Mouse (Mus musculus) macrophage (primary cell): ENCODE results near the gene Gm2381. TPM values are rescaled to one million over a fixed set of nuclear protein-coding genes. Genes with fewer than 3 reads are reported as not detected.
"Not testable (repeated sequence)": the region's sequence is repeated elsewhere in the genome, so short reads cannot be mapped to it uniquely, and the experiment has no call there.

ENCODE experiments used
- H3K27ac ChIP-seq: fragments of 350-480 bp; formaldehyde crosslinking; 2 replicates; pipeline ENCODE4 v1.9.0; 2021
- H3K36me3 ChIP-seq: fragments of 350-480 bp; formaldehyde crosslinking; 2 replicates; pipeline ENCODE4 v1.9.0; 2021; ENCODE audit errors: inconsistent target
- H3K4me3 ChIP-seq: fragments of 350-480 bp; formaldehyde crosslinking; 2 replicates; pipeline ENCODE4 v1.9.0; 2021; ENCODE audit errors: inconsistent target
- H3K79me2 ChIP-seq: fragments of 350-480 bp; formaldehyde crosslinking; 2 replicates; pipeline ENCODE4 v1.9.0; 2021; ENCODE audit errors: inconsistent target
- WGBS: methylation state at CpG from one replicate; pipeline ENCODE4 v1.1.7; 2026; ENCODE audit warnings: inconsistent platforms; ENCODE audit not compliant: missing documents; 5-methylcytosine and 5-hydroxymethylcytosine counted together
- polyA plus RNA-seq: library from polyadenylated mRNA; stranded (reverse); fragments of 250-400 nt; gene quantifications from 3 replicates; pipeline ENCODE4 v1.2.4, GENCODE M21; 2018; ENCODE audit warnings: inconsistent platforms
- total RNA-seq, 78 experiments: library from RNA; depleted of rRNA; stranded (reverse); fragments of 250-400 nt; gene quantifications; 1 replicate in 9 of 78; 2 replicates in 24 of 78; 3 replicates in 43 of 78; 4 replicates in 2 of 78; pipeline ENCODE4 v1.2.4; 2018; ENCODE audit warnings: inconsistent platforms in 56 of 78

The Gm2381 gene
- total RNA-seq (2018; cell fraction: chromatin; rRNA removed): not detected
- not detected for total RNA-seq (2018; cell fraction: cytosol; rRNA removed)
- total RNA-seq (2018; cell fraction: nucleus; rRNA removed): not detected
- not detected in 3 replicates for polyA plus RNA-seq

- H3K4me3 ChIP-seq, H3K27ac ChIP-seq, H3K79me2 ChIP-seq, H3K36me3 ChIP-seq: not testable (repeated sequence)
- WGBS: 79% methylated on average over 8 of the region's 8 CpGs
These were observed at the start of gene Gm2381 for GRCm38 (mm10) chr7:42866801-42867458. Gene Gm2381 (minus strand): TSS chr7:42867234.

DNA sequence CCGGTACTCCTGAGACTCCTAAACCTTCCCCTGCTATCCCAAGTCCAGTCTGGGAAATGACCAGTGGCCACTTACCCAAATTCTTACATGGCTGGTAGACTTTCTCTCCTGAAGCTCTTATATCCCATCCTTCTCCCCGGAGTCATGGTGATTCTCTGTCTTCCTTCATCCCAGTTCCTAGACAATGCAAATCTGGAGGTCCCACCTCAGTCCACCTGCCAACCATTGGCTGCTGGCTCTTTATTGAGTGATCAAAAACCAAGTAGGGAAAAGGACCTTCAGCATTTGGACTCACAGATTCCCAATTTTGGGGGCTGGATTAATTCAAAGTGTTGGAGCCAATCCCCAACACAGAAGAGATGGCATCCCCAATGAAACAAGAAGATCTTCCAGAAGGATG, 31.0 kb upstream of the Gm2381 start:
- H3K36me3 ChIP-seq, H3K27ac ChIP-seq, H3K4me3 ChIP-seq, H3K79me2 ChIP-seq: not testable (repeated sequence)
- WGBS: 86% methylated on average over 2 of the region's 2 CpGs

GRCm38 (mm10) chr7:42878090-42878489, 11.1 kb upstream of the Gm2381 start:
- Histone ChIP-seq H3K4me3 (no peak overlapping the region), H3K79me2 (no peaks in the 10 kb centered on the region), H3K36me3 (no peaks in the 10 kb centered on the region), H3K27ac (no peak overlapping the region)
- WGBS: 59% methylated on average over 23 of the region's 23 CpGs

- H3K27ac ChIP-seq, H3K36me3 ChIP-seq, H3K4me3 ChIP-seq, H3K79me2 ChIP-seq: not testable (repeated sequence)
These were observed 28.7 kb downstream of the Gm2381 start for GRCm38 (mm10) chr7:42838366-42838765.

DNA sequence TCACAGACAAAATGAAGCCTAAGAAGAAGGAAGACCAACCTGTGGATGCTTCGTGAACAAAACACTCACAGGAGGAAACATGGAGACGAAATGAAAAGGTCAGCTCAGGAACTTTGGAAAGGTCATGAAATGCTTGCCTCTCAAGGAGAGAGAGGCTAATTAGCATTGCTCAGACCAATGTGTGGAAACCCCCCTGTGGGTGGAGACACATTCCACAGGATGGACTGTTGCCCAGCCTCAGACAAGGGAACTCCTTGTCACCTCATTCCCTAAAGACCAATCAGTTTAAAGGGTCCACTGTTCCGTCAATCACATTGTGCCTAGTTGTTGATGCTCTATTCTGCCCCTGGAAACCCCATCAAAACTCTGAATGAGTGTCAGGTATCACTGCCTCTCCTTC, 34.8 kb downstream of the Gm2381 start:
- Histone ChIP-seq H3K79me2 (no peaks in the 10 kb centered on the region), H3K36me3 (no peaks in the 10 kb centered on the region), H3K4me3 (no peak overlapping the region), H3K27ac (no peak overlapping the region)
- WGBS: 73% methylated on average over 3 of the region's 3 CpGs

DNA sequence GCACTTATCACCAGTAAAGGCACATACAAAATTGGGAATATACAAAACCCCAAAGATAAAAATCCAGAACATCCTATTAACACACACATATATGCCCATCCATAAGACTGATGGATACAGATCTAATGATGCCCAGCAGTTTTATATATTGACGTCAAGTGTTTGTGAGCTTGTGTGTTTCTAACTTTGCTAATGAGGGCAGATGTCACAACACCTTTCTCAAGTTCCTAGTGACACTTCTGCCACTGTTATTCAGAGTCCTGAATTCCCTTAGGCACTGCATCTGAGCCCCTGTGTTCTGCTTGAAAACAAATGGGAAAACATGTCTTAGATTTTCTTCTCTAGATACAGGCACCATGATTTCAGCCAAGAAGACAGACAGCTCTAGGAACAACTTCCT, 73.6 kb downstream of the Gm2381 start, which contains the start of gene Vmn2r62:
Gene Vmn2r62, minus strand, starts transcription at position 101 of the 400 bp plus-strand sequence.
- not testable (repeated sequence) for H3K79me2 ChIP-seq, H3K36me3 ChIP-seq, H3K4me3 ChIP-seq, H3K27ac ChIP-seq
- WGBS: no CpG with 5 or more reads among the region's 1 CpGs

Other genes starting within 250 kb of the Gm2381 start
- 1.3 to 2.1 TPM (median 1.8 TPM) in 3 replicates for gene Zfp976, start 224.6 kb downstream of the Gm2381 start, polyA plus RNA-seq
- gene Zfp975, start 174.5 kb downstream of the Gm2381 start, polyA plus RNA-seq: 2.5 to 6.2 TPM (median 2.9 TPM) in 3 replicates
- gene Gm17067, start 140.2 kb downstream of the Gm2381 start, polyA plus RNA-seq: not detected in 3 replicates
- not detected in 3 replicates for gene Vmn2r62, start 73.7 kb downstream of the Gm2381 start, polyA plus RNA-seq
- gene Vmn2r63, start 66.6 kb upstream of the Gm2381 start, polyA plus RNA-seq: not detected in 3 replicates
- gene Gm9268, start 151.5 kb upstream of the Gm2381 start, polyA plus RNA-seq: not detected in 3 replicates
- not detected in 3 replicates for gene Zfp936, start 247.0 kb upstream of the Gm2381 start, polyA plus RNA-seq